Mouse (Mus musculus): ENCODE results near the gene Tnfrsf8. TPM values are rescaled to one million over a fixed set of nuclear protein-coding genes. Genes with fewer than 3 reads are reported as not detected.
"Not testable (repeated sequence)": the region's sequence is repeated elsewhere in the genome, so short reads cannot be mapped to it uniquely, and the experiment has no call there.

Tnfrsf8 gene
- polyA plus RNA-seq, 1 experiment = not detected

GRCm38 (mm10) chr4:145319274-145320226 lies 4.6 kb upstream of the Tnfrsf8 start:
- H3K4me1 ChIP-seq (ENCODE audit: control insufficient read depth, insufficient read depth, low read length) = no peaks in the 10 kb centered on the region
- H3K27ac ChIP-seq (ENCODE audit: control insufficient read depth, insufficient read depth, low read depth, low read length, poor library complexity) = no peak overlapping the region
- TF ChIP-seq CTCF (IDR thresholded peaks at IDR 0.05; ENCODE audit: control insufficient read depth, insufficient read depth, low read length) (no peak), POLR2A (IDR thresholded peaks at IDR 0.05; ENCODE audit: borderline replicate concordance, control insufficient read depth, low read depth, low read length) (no peak)
- H3K4me3 ChIP-seq (replicated peaks; ENCODE audit: control insufficient read depth, low read depth, low read length) = no peak overlapping the region
- 48% methylated on average over 4 of the region's 4 CpGs for whole genome bisulfite sequencing

- Histone ChIP-seq H3K4me3 (replicated peaks; ENCODE audit: control insufficient read depth, low read depth, low read length) (no peak overlapping the region), H3K27ac (ENCODE audit: control insufficient read depth, insufficient read depth, low read depth, low read length, poor library complexity) (no peak overlapping the region), H3K4me1 (ENCODE audit: control insufficient read depth, insufficient read depth, low read length) (peaks cover 1% of the 10 kb centered on the region; the same call in 1 of the 2 replicates)
- WGBS = 76% methylated on average over 5 of the region's 5 CpGs
- TF ChIP-seq CTCF (IDR thresholded peaks at IDR 0.05; ENCODE audit: control insufficient read depth, insufficient read depth, low read length) (no peak), POLR2A (IDR thresholded peaks at IDR 0.05; ENCODE audit: borderline replicate concordance, control insufficient read depth, low read depth, low read length) (no peak)
Measured at GRCm38 (mm10) chr4:145316708-145317107, 1.7 kb upstream of the Tnfrsf8 start.

GRCm38 (mm10) chr4:145313966-145314365 lies 998 bp downstream of the Tnfrsf8 start:
- no peak for TF ChIP-seq POLR2A (IDR thresholded peaks at IDR 0.05; ENCODE audit: borderline replicate concordance, control insufficient read depth, low read depth, low read length)
- TF ChIP-seq CTCF (IDR thresholded peaks at IDR 0.05; ENCODE audit: control insufficient read depth, insufficient read depth, low read length) = peak; percentile 38; the same call in 1 of the 2 replicates
- no peak overlapping the region for H3K4me3 ChIP-seq (replicated peaks; ENCODE audit: control insufficient read depth, low read depth, low read length)
- 83% methylated on average over 4 of the region's 4 CpGs for WGBS
- H3K4me1 ChIP-seq (ENCODE audit: control insufficient read depth, insufficient read depth, low read length) = peaks cover 1% of the 10 kb centered on the region; the same call in 1 of the 2 replicates
- H3K27ac ChIP-seq (ENCODE audit: control insufficient read depth, insufficient read depth, low read depth, low read length, poor library complexity) = no peak overlapping the region

- WGBS = 87% methylated on average over 3 of the region's 3 CpGs
- no peak overlapping the region for H3K27ac ChIP-seq (ENCODE audit: control insufficient read depth, insufficient read depth, low read depth, low read length, poor library complexity)
- no peak overlapping the region for H3K4me3 ChIP-seq (replicated peaks; ENCODE audit: control insufficient read depth, low read depth, low read length)
- TF ChIP-seq CTCF (IDR thresholded peaks at IDR 0.05; ENCODE audit: control insufficient read depth, insufficient read depth, low read length) (no peak), POLR2A (IDR thresholded peaks at IDR 0.05; ENCODE audit: borderline replicate concordance, control insufficient read depth, low read depth, low read length) (no peak)
- H3K4me1 ChIP-seq (ENCODE audit: control insufficient read depth, insufficient read depth, low read length) = peaks cover 1% of the 10 kb centered on the region; the same call in 1 of the 2 replicates
Measured at GRCm38 (mm10) chr4:145313256-145313655, 1.7 kb downstream of the Tnfrsf8 start.

- WGBS = 32% methylated on average over 7 of the region's 7 CpGs
- TF ChIP-seq POLR2A (IDR thresholded peaks at IDR 0.05; ENCODE audit: borderline replicate concordance, control insufficient read depth, low read depth, low read length) (no peak), CTCF (IDR thresholded peaks at IDR 0.05; ENCODE audit: control insufficient read depth, insufficient read depth, low read length) (no peak)
- peaks cover 1% of the 10 kb centered on the region; the same call in 1 of the 2 replicates for H3K4me1 ChIP-seq (ENCODE audit: control insufficient read depth, insufficient read depth, low read length)
- H3K27ac ChIP-seq (ENCODE audit: control insufficient read depth, insufficient read depth, low read depth, low read length, poor library complexity) = no peak overlapping the region
- H3K4me3 ChIP-seq (replicated peaks; ENCODE audit: control insufficient read depth, low read depth, low read length) = no peak overlapping the region
Measured at GRCm38 (mm10) chr4:145312530-145312929, 2.4 kb downstream of the Tnfrsf8 start.

- Histone ChIP-seq H3K4me1 (ENCODE audit: control insufficient read depth, insufficient read depth, low read length) (peaks cover 1% of the 10 kb centered on the region; the same call in 1 of the 2 replicates), H3K27ac (ENCODE audit: control insufficient read depth, insufficient read depth, low read depth, low read length, poor library complexity) (no peak overlapping the region), H3K4me3 (replicated peaks; ENCODE audit: control insufficient read depth, low read depth, low read length) (no peak overlapping the region)
- TF ChIP-seq POLR2A (IDR thresholded peaks at IDR 0.05; ENCODE audit: borderline replicate concordance, control insufficient read depth, low read depth, low read length) (no peak), CTCF (IDR thresholded peaks at IDR 0.05; ENCODE audit: control insufficient read depth, insufficient read depth, low read length) (no peak)
- 68% methylated on average over 2 of the region's 2 CpGs for WGBS
Measured at GRCm38 (mm10) chr4:145310859-145311258, 4.1 kb downstream of the Tnfrsf8 start.

- Histone ChIP-seq H3K4me1 (ENCODE audit: control insufficient read depth, insufficient read depth, low read length) (no peaks in the 10 kb centered on the region; the same call in 1 of the 2 replicates), H3K27ac (ENCODE audit: control insufficient read depth, insufficient read depth, low read depth, low read length, poor library complexity) (no peak overlapping the region), H3K4me3 (replicated peaks; ENCODE audit: control insufficient read depth, low read depth, low read length) (no peak overlapping the region)
- TF ChIP-seq POLR2A (IDR thresholded peaks at IDR 0.05; ENCODE audit: borderline replicate concordance, control insufficient read depth, low read depth, low read length) (no peak), CTCF (IDR thresholded peaks at IDR 0.05; ENCODE audit: control insufficient read depth, insufficient read depth, low read length) (no peak)
- 78% methylated on average over 4 of the region's 4 CpGs for WGBS
Measured at GRCm38 (mm10) chr4:145306422-145306821, 8.5 kb downstream of the Tnfrsf8 start.

GRCm38 (mm10) chr4:145305661-145306362 lies 9.2 kb downstream of the Tnfrsf8 start:
- H3K27ac ChIP-seq (ENCODE audit: control insufficient read depth, insufficient read depth, low read depth, low read length, poor library complexity); H3K4me3 ChIP-seq (replicated peaks; ENCODE audit: control insufficient read depth, low read depth, low read length); H3K4me1 ChIP-seq (ENCODE audit: control insufficient read depth, insufficient read depth, low read length): not testable (repeated sequence)
- 61% methylated on average over 2 of the region's 2 CpGs for WGBS
